Mouse (Mus musculus): ENCODE data around the gene Jund.
A peak's percentile ranks its signal among the peaks of the same experiment; 100 is the strongest.

Jund gene

DNA sequence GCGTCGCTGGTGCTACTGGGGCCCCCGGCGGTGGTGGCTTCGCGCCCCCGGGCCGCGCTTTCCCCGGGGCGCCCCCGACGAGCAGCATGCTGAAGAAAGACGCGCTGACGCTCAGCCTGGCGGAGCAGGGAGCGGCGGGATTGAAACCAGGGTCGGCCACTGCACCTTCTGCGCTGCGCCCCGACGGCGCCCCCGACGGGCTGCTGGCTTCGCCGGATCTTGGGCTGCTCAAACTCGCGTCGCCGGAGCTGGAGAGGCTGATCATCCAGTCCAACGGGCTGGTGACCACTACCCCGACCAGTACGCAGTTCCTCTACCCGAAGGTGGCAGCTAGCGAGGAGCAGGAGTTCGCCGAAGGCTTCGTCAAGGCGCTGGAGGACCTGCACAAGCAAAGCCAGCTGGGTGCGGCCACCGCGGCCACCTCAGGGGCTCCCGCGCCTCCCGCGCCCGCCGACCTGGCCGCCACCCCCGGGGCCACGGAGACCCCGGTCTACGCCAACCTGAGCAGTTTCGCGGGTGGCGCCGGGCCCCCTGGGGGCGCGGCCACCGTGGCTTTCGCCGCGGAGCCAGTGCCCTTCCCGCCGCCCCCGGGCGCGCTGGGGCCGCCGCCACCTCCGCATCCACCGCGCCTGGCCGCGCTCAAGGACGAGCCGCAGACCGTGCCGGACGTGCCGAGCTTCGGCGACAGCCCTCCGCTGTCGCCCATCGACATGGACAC lies 526 bp downstream of the Jund start:
- no peak for DNase-seq (ENCODE audit: low read depth, low spot score)

GRCm38 (mm10) chr8:70699834-70700554 lies 1.2 kb downstream of the Jund start:
- DNase-seq (ENCODE audit: low read depth, low spot score) = peak; percentile 87

GRCm38 (mm10) chr8:70700555-70700922 lies 1.8 kb downstream of the Jund start:
- peak; percentile 94 for DNase-seq (ENCODE audit: low read depth, low spot score)

DNA sequence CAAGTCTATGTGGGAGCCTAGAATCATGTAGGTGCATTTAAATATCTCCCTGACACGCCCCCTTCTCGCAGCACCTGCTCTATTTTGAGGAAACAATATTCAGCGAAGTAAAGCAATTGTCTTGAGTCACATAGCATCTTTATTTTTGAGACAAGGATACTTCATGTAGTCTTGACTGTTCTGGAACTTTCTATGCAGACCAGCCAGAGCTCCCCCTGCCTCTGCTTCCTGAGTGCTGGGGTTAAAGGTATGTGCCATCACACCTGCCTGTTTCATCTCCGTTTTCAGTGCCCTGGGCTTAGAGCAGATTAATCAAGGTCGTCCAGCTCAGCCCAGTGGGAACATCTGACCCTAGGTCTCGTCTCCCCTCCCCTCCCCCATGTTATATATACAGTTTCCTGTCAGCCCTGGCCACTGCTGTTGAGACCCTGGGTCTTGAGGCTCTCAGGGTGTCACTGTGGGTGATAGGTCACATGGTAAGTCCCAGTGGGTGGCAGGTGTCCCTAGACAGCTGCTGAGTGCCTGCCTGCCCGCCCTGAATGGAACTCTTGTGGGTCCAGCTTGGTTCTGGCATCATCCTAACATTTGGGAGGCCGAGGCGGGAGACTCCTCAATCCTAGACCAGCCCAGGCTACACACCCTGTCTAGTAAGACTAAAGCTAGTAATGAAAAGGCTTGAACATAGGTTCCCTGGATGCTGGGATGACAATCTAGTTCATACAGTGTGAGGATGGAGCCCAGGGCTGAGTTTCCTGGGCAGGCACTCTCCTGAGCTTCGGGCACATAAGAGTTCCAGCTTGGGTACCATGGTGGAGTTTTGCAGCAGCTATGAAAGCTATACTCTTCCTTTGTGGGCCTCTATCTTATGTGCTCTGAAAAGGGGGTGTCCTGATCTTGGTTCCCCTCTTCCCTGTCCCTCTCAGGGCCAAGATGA lies 2.6 kb downstream of the Jund start:
- DNase-seq (ENCODE audit: low read depth, low spot score) = no peak

DNA sequence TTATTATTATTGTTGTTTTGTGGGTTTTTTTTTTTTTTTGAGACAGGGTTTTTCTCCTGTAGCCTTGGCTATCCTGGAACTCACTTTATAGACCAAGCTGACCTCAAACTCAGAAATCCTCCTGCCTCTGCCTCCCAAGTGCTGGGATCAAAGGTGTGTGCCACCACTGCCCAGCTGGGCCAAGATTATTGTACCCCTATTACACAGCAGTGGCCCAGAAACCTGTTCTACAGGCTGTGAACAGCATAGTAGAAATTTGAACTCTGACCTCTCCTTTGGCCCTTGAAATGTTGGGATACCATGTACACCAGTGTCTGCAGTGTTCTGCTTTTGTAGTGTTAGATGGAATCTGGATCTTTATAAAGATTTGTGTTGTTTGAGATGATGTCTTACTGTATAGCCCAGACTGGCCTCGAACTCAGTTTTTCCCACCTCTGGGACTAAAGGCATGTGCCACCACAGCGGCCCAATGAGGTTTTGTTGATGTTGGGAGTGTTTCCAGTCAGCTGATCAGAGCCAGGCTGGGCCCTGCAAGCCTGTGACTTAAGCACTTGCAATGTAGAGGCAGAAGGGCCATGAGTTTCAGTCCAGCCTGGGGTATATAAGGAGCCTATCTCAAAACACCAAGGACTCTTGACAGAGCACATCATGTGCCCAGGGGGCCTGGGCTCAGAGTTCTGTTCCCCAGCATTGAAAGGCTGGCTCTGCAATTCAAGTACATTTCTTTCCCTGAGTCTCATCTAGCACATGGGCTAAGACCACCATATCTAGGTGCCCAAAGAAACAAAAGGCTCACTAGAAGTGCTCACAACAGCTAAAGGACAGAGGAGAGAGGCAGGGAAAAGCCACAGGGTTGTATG lies 3.5 kb downstream of the Jund start:
- no peak for DNase-seq (ENCODE audit: low read depth, low spot score)

DNA sequence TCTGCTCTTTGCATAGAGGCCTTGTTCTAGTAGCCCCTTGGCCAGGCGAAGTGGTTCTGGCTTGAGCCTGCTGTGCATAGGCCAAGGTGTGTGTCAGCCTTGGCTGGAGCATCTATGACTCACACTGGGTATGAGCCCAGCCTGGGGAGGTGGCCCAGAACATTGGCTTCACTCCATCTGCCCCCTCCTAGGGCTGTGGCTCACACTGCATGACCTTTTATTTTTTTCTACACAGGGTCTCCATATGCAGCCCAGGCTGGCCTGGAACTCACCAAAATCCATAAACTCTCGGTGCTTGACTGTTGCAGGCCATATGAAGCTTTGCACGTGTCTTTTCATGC lies 4.1 kb downstream of the Jund start:
- no peak for DNase-seq (ENCODE audit: low read depth, low spot score)

DNA sequence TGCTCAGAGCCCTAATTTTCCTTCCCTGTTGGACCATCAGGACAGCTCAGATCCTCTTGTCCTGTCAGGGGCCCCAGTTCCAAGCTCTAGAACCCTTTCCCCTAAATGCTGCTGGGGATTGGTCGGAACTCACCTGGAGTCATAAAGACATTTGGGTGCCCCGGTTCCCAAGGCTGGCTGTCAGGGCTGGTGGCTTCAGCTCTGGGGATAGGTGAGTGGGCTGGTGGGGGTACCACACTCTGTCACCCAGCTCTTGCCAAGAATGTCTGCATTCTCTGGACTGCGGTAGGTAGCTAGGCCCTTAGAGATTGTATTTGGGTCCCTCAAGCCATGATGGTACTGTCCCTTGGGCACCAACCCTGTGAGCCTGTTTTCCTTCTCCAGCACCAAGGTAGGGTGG lies 4.5 kb downstream of the Jund start, which contains the start of gene Iqcn:
Iqcn (plus strand) TSS at position 171 of the 400 bp plus-strand sequence.
- no peak for DNase-seq (ENCODE audit: low read depth, low spot score)

GRCm38 (mm10) chr8:70708281-70708680 lies 9.5 kb downstream of the Jund start:
- no peak for DNase-seq (ENCODE audit: low read depth, low spot score)

- DNase-seq (ENCODE audit: low read depth, low spot score) = no peak
Measured at GRCm38 (mm10) chr8:70709794-70710193, 11.0 kb downstream of the Jund start.

GRCm38 (mm10) chr8:70710296-70710695 lies 11.5 kb downstream of the Jund start:
- no peak for DNase-seq (ENCODE audit: low read depth, low spot score)

DNA sequence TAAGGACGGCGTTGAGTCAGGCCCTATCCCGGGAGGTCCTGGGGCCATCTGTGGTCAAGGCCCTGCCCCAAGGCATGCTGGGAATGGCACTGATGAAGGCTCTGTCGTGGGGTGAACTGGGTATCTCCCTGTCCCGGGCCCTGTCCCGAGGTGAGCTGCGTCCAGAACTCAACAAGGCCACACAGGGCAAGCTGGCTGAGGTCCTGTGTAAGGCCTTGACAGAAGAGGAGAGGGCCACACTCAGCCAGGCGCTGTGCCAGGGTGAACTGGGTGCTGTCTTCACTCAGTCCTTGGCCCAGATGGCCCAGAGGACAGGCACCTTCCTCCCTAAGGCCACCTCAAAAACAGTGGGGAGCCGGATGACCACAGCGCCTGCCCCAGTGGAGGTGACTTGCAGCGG lies 12.3 kb downstream of the Jund start:
- no peak for DNase-seq (ENCODE audit: low read depth, low spot score)

GRCm38 (mm10) chr8:70713991-70714390 lies 15.2 kb downstream of the Jund start:
- no peak for DNase-seq (ENCODE audit: low read depth, low spot score)

DNA sequence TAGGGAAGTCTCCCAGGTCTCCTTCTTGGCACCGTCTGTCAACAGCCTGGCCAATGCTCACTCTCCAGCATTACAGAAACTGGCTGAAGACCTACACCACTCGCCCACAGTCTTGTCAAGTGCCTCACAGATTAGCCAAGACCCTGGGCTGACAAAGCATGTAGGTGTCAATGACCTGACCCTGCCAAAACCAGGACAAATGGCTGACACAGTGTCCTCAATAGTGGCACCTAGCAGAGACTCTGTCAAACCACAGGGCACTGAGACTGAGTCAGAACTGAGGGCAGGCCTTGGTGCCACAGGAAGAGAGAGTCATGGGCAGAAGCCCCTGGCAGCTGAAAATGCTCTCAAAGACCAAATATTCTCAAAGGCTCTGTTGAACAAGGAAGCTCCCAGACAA lies 16.3 kb downstream of the Jund start:
- DNase-seq (ENCODE audit: low read depth, low spot score) = no peak

DNA sequence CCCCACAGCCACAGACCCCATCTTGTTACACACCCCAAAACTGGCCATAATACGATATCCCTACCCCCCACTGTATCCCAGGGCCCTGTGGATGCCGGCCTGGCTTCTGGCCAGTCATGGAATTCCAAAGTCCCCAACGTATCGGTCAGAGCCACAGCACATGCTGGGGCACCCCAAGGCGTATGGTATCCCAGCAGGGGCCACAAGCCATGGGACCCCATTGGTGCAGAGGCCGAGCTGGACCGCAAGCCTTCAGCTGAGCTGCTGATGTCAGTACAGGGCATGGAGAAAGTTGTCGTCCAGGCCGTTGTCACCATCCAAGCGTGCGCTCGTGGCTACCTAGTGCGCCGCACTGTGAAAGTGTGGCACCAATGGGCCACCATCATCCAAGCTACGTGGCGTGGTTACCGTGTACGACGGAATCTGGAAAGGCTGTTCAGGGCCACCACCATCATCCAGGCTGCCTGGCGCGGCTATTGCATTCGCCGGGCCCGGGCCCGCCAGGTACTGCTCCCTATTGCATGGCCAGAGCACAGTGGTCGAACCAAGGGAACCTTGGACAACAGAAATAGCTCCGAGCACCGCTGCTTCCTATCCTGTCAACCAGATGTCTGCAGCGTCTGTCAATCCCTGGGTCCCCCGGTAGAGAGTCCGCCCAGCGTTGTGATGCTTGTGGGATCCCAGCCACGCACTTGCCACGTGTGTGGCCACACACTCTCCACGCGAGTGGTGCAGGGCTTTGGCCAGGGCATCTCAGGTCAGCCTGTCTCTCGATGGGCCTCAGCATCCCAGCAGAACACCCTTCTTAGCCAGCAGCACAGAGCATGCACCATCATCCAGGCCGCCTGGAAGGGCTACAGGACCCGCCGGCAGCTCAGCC lies 18.0 kb downstream of the Jund start:
- no peak for DNase-seq (ENCODE audit: low read depth, low spot score)

GRCm38 (mm10) chr8:70718297-70718696 lies 19.5 kb downstream of the Jund start, which contains the start of gene Gm3336:
Gm3336 (plus strand) TSS chr8:70718543.
- peak; percentile 56 for DNase-seq (ENCODE audit: low read depth, low spot score)

- DNase-seq (ENCODE audit: low read depth, low spot score) = no peak
Measured at GRCm38 (mm10) chr8:70719796-70720270, 21.1 kb downstream of the Jund start.

DNA sequence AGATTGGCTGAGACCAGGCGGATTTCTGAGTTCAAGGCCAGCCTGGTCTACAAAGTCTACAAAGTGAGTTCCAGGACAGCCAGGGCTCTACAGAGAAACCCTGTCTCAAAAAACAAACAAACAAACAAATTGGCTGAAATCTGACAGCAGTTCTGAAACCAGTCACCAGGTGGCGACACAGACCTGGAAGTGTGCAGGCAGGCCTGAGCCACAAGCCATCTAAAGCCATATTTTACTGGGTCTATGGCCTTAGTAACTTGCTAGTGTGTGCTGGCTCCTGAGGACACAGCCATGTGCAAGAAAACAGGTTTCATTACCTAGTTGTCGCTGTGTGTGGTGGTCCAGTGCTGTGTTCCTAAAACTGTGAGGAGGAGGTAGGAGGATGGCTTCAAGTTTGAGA lies 22.0 kb downstream of the Jund start:
- peak; percentile 86 for DNase-seq (ENCODE audit: low read depth, low spot score)

- DNase-seq (ENCODE audit: low read depth, low spot score) = no peak
Measured at GRCm38 (mm10) chr8:70721601-70722000, 22.9 kb downstream of the Jund start.

DNA sequence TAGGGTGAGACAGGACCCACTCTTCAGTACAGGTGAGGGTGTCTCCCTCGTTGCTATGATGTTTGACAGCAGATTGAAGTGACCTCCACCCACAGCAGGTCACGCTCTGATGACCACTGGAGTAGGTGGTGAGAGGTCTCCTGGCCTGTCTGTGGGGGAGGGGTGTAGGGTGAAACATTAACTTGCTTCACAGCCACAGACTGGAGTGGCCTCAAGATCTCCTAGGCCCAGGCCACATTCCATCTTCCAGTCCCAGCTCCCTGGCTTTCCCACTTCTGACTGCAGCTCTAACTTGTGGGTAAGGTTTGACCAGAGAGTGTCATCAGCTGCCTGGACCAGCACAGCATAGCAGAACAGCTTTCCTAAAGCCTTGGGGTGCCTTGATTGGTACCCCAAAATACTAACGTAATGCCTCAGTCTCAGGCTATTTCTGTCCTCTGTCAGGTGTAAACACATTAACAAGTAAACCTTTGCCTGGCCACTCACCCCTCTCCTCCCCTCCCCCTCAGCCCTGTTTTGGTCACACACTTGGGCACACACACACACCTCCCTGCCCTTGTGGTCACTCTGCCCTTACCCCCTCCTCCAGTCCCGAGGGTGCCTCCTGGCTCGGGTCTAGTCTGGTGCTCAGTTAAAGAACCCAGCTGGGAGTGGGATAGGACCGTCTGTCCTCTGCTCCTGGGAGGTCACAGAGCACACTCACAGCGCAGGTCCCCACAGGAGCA lies 24.9 kb downstream of the Jund start, which contains the start of gene Pde4c:
Pde4c (plus strand) TSS at position 235 of the 725 bp plus-strand sequence.
- no peak for DNase-seq (ENCODE audit: low read depth, low spot score)
